Mouse (Mus musculus): ENCODE measurements around the gene Klhdc3. TPM values are rescaled to one million over a fixed set of nuclear protein-coding genes. Genes with fewer than 3 reads are reported as not detected.
A peak's percentile ranks its signal among the peaks of the same experiment; 100 is the strongest.

The Klhdc3 gene
- total and polyA plus RNA-seq, 2 experiments from 2014 or later = 117 to 175 TPM

GRCm38 (mm10) chr17:46704887-46705835 is 24.4 kb upstream of the Klhdc3 start, which contains the start of gene Ppp2r5d:
TSS of gene Ppp2r5d (minus strand) at chr17:46705111.
- H3K4me2 ChIP-seq (ENCODE audit: low read depth, low read length) = peak within 1 kb of the TSS; percentile 88
- 1% methylated on average over 47 of the region's 48 CpGs for WGBS
- no peaks in the 10 kb centered on the region for H3K36me3 ChIP-seq (replicated peaks; ENCODE audit: control insufficient read depth, insufficient read depth, low read length)
- TF ChIP-seq CTCF (IDR thresholded peaks at IDR 0.05; ENCODE audit: low read depth) (no peak), EP300 (IDR thresholded peaks at IDR 0.05; ENCODE audit: low read depth) (no peak)
- DNase-seq (ENCODE audit: low spot score) = peak; percentile 98
- H3K27me3 ChIP-seq (ENCODE audit: control insufficient read depth, insufficient read depth, low read length) = no peaks in the 10 kb centered on the region
- H3K9ac ChIP-seq (replicated peaks; ENCODE audit: low read depth, low read length) = peak within 1 kb of the TSS; percentile 83
- peak; percentile 96 for ATAC-seq (ENCODE audit: insufficient read depth, low read depth)
- peaks cover 15% of the 10 kb centered on the region for H3K4me1 ChIP-seq (ENCODE audit: control insufficient read depth, insufficient read depth)
- peak within 1 kb of the TSS; percentile 86 for H3K4me3 ChIP-seq (ENCODE audit: low read depth, low read length)
- no peaks in the 10 kb centered on the region for H3K9me3 ChIP-seq (replicated peaks; ENCODE audit: control insufficient read depth, low read length)
- H3K27ac ChIP-seq (ENCODE audit: low read depth) = peak within 1 kb of the TSS; percentile 90

- Histone ChIP-seq H3K4me2 (ENCODE audit: low read depth, low read length) (peak overlapping the region; percentile 88), H3K27ac (ENCODE audit: low read depth) (peak overlapping the region; percentile 90), H3K4me1 (ENCODE audit: control insufficient read depth, insufficient read depth) (peaks cover 15% of the 10 kb centered on the region), H3K9ac (replicated peaks; ENCODE audit: low read depth, low read length) (peak overlapping the region; percentile 83), H3K27me3 (ENCODE audit: control insufficient read depth, insufficient read depth, low read length) (no peaks in the 10 kb centered on the region), H3K36me3 (replicated peaks; ENCODE audit: control insufficient read depth, insufficient read depth, low read length) (peaks cover 4% of the 10 kb centered on the region; the same call in 1 of the 2 replicates), H3K9me3 (replicated peaks; ENCODE audit: control insufficient read depth, low read length) (no peaks in the 10 kb centered on the region), H3K4me3 (ENCODE audit: low read depth, low read length) (peak overlapping the region; percentile 86)
- DNase-seq (ENCODE audit: low spot score) (peak; percentile 30), ATAC-seq (ENCODE audit: insufficient read depth, low read depth) (peak; percentile 71)
- TF ChIP-seq CTCF (IDR thresholded peaks at IDR 0.05; ENCODE audit: low read depth) = no peak
- WGBS = 5% methylated on average over 29 of the region's 41 CpGs
These were observed 23.5 kb upstream of the Klhdc3 start for GRCm38 (mm10) chr17:46703971-46704886.

- Histone ChIP-seq H3K4me3 (ENCODE audit: low read depth, low read length) (no peak overlapping the region), H3K4me1 (ENCODE audit: control insufficient read depth, insufficient read depth) (peaks cover 15% of the 10 kb centered on the region), H3K27me3 (ENCODE audit: control insufficient read depth, insufficient read depth, low read length) (no peaks in the 10 kb centered on the region), H3K27ac (ENCODE audit: low read depth) (no peak overlapping the region), H3K9me3 (replicated peaks; ENCODE audit: control insufficient read depth, low read length) (no peaks in the 10 kb centered on the region), H3K9ac (replicated peaks; ENCODE audit: low read depth, low read length) (no peak overlapping the region), H3K36me3 (replicated peaks; ENCODE audit: control insufficient read depth, insufficient read depth, low read length) (peaks cover 12% of the 10 kb centered on the region; the same call in 1 of the 2 replicates), H3K4me2 (ENCODE audit: low read depth, low read length) (no peak overlapping the region)
- WGBS = 85% methylated on average over 5 of the region's 5 CpGs
- TF ChIP-seq EP300 (IDR thresholded peaks at IDR 0.05; ENCODE audit: low read depth) (no peak), CTCF (IDR thresholded peaks at IDR 0.05; ENCODE audit: low read depth) (no peak)
- ATAC-seq (ENCODE audit: insufficient read depth, low read depth) (no peak), DNase-seq (ENCODE audit: low spot score) (no peak)
These were observed 21.8 kb upstream of the Klhdc3 start for GRCm38 (mm10) chr17:46702506-46702905.

GRCm38 (mm10) chr17:46702100-46702499 is 21.4 kb upstream of the Klhdc3 start:
- 86% methylated on average over 12 of the region's 12 CpGs for WGBS

GRCm38 (mm10) chr17:46701489-46701888 is 20.8 kb upstream of the Klhdc3 start:
- H3K36me3 ChIP-seq (replicated peaks; ENCODE audit: control insufficient read depth, insufficient read depth, low read length) = peaks cover 12% of the 10 kb centered on the region; the same call in 1 of the 2 replicates
- H3K27me3 ChIP-seq (ENCODE audit: control insufficient read depth, insufficient read depth, low read length) = no peaks in the 10 kb centered on the region
- no peak overlapping the region for H3K4me3 ChIP-seq (ENCODE audit: low read depth, low read length)
- 0 out of 2 replicates have a peak overlapping the region, but pooled peaks have one; percentile 12 for H3K4me2 ChIP-seq (ENCODE audit: low read depth, low read length)
- no peak overlapping the region for H3K27ac ChIP-seq (ENCODE audit: low read depth)
- H3K9me3 ChIP-seq (replicated peaks; ENCODE audit: control insufficient read depth, low read length) = no peaks in the 10 kb centered on the region
- 76% methylated on average over 12 of the region's 12 CpGs for WGBS
- DNase-seq (ENCODE audit: low spot score) (no peak), ATAC-seq (ENCODE audit: insufficient read depth, low read depth) (no peak)
- no peak for TF ChIP-seq CTCF (IDR thresholded peaks at IDR 0.05; ENCODE audit: low read depth)
- H3K9ac ChIP-seq (replicated peaks; ENCODE audit: low read depth, low read length) = peak overlapping the region; percentile 30; the same call in 1 of the 2 replicates
- peaks cover 15% of the 10 kb centered on the region for H3K4me1 ChIP-seq (ENCODE audit: control insufficient read depth, insufficient read depth)

More at GRCm38 (mm10) chr17:46702100-46702499, 21.4 kb upstream of the Klhdc3 start:
- no peak overlapping the region for H3K4me2 ChIP-seq (ENCODE audit: low read depth, low read length)
- peaks cover 15% of the 10 kb centered on the region for H3K4me1 ChIP-seq (ENCODE audit: control insufficient read depth, insufficient read depth)
- H3K27me3 ChIP-seq (ENCODE audit: control insufficient read depth, insufficient read depth, low read length) = no peaks in the 10 kb centered on the region
- DNase-seq (ENCODE audit: low spot score) (no peak), ATAC-seq (ENCODE audit: insufficient read depth, low read depth) (no peak)
- H3K9me3 ChIP-seq (replicated peaks; ENCODE audit: control insufficient read depth, low read length) = no peaks in the 10 kb centered on the region
- peaks cover 12% of the 10 kb centered on the region; the same call in 1 of the 2 replicates for H3K36me3 ChIP-seq (replicated peaks; ENCODE audit: control insufficient read depth, insufficient read depth, low read length)
- no peak overlapping the region for H3K9ac ChIP-seq (replicated peaks; ENCODE audit: low read depth, low read length)
- H3K4me3 ChIP-seq (ENCODE audit: low read depth, low read length) = no peak overlapping the region
- no peak overlapping the region for H3K27ac ChIP-seq (ENCODE audit: low read depth)
- TF ChIP-seq CTCF (IDR thresholded peaks at IDR 0.05; ENCODE audit: low read depth) = no peak
- no peak for TF ChIP-seq EP300 (IDR thresholded peaks at IDR 0.05; ENCODE audit: low read depth)

Measured in heart, postnatal 0 days (tissue).